Mouse (Mus musculus): ENCODE measurements around the gene Clstn1. TPM values are rescaled to one million over a fixed set of nuclear protein-coding genes. Genes with fewer than 3 reads are reported as not detected.

Clstn1 gene
- polyA plus RNA-seq, 1 experiment: 145 TPM

DNA sequence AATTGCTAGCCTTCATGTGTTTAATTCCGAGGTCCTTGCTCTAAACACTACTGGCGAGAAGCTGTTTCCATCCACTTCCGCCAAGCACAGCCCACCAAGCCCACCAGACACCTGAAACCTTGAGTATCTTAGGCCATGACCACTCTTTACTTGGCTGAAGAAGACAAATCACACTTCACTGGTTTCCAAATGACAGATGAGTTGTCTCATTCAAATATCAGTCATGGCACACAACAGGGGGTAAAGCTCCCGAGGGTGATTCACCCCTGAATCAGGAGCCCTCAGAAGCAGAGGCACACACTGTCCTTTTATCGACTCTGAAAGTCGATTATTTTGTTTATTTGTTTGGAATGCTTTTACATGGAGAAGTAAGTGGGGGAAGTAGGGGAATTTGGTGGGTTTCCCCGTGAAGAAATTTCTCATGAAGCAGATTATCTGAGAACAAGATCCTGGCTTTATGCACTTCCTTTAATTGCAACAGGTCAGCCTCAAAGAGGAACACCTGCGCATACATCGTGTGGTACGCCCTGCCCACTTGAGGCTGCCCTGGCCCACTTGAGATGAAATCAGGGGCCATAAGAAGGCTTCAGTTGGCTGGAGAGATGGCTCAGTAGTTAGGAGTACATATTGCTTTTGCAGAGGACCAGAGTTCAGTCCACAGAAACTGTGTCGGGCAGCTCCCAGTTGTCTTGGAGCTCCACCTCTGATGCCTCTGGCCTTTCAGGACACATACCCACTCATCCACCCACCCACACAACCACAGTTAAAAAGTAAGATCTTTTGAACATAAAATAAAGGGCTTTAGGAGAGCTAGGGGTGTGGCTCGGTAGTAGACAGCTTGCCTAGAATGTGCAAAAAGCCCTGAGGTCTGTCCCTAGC lies 103.8 kb downstream of the Clstn1 start:
- no peak for TF ChIP-seq POLR2A (IDR thresholded peaks at IDR 0.05; ENCODE audit: borderline replicate concordance, extremely low read depth, insufficient read depth, insufficient read length, poor library complexity, severe bottlenecking)
- no peak for TF ChIP-seq CTCF (IDR thresholded peaks at IDR 0.05; ENCODE audit: borderline replicate concordance, extremely low read depth, insufficient read depth, insufficient read length)
- no peak for DNase-seq (ENCODE audit: low read depth)

DNA sequence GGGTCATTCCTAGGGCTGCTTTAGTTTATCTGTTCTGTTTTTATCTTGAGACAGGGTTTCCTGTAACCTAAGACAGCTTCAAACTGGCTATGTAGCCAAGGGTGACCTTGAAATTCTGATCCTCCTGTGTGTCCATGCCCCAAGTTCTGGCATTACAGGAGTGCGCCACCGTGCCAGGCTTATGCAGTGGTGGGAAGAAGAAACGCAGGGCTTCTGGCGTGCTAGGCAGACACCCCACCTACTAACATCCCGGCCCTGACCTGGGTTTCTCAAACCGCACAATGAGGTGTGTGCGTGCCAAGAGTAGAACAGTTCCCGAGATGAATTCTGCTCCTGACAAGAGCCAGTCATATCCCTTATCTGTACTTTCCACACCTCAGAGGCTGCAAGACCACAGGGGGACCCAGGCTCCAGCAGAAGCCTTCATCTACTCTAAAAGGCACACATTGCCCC lies 104.6 kb downstream of the Clstn1 start:
- no peak for TF ChIP-seq POLR2A (IDR thresholded peaks at IDR 0.05; ENCODE audit: borderline replicate concordance, extremely low read depth, insufficient read depth, insufficient read length, poor library complexity, severe bottlenecking)
- no peak for TF ChIP-seq CTCF (IDR thresholded peaks at IDR 0.05; ENCODE audit: borderline replicate concordance, extremely low read depth, insufficient read depth, insufficient read length)

DNA sequence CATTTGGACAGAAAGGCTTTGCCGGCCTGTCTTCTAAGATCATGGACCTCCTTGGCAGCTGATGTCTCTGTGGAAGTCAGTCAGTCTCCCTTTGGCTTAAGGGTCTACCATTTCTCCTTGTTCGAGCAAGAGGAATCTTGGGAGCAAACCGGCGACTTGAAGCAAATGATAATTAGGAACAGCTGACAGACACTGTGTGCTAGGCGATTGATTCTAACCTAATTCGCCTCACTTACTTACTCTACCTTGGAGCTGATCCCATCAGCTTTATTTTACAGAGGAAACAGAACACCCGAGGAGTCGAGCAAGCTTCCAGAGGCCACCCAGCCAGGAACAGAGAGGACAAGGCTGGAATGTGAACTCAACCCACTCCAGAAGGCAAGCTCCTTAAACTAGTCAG lies 105.1 kb downstream of the Clstn1 start:
- no peak for DNase-seq (ENCODE audit: low read depth)
- TF ChIP-seq CTCF (IDR thresholded peaks at IDR 0.05; ENCODE audit: borderline replicate concordance, extremely low read depth, insufficient read depth, insufficient read length): no peak
- TF ChIP-seq POLR2A (IDR thresholded peaks at IDR 0.05; ENCODE audit: borderline replicate concordance, extremely low read depth, insufficient read depth, insufficient read length, poor library complexity, severe bottlenecking): no peak

More for the DNA sequence above, 104.6 kb downstream of the Clstn1 start:
- no peak for DNase-seq (ENCODE audit: low read depth)

DNA sequence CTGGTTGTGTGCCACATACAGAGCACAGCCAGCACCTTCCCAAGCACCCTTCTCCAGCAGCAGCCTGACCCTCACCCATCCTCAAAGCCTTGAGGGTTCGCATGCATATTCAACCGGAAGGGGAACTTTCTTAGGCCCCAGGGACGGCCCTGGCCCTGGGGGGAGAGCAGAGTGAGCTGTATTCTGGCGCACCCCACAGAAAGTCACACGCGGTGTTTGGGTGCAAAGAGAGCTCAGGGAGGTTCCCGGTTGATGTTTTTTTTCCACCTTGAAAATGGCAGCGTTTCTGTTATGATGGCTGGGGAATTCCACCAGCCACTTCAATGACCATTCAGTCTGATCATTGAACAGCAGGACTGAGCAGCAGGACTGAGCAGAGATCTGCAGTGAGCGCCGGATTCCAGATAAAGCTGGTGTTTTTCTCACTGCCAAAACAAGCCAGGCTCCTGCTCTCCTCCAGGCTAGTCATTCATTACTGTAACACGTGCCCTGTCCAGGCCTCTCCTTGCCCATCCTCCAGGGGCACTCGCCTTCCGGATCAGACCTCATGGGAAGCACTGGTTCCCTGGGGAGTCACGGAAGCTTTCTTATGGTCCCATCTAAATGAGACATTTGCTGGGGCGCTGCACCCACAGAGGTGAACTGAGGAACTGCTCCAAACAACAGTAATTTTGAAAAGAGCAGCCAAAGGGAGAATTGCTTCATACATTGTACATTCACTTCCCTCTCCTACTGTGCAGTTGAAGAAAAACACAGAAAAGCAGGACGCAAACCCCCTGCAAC lies 110.1 kb downstream of the Clstn1 start:
- DNase-seq (ENCODE audit: low read depth): peak; percentile 15
- TF ChIP-seq POLR2A (IDR thresholded peaks at IDR 0.05; ENCODE audit: borderline replicate concordance, extremely low read depth, insufficient read depth, insufficient read length, poor library complexity, severe bottlenecking): no peak
- 0 out of 2 replicates have a peak, but pooled peaks have one; percentile 6 for TF ChIP-seq CTCF (IDR thresholded peaks at IDR 0.05; ENCODE audit: borderline replicate concordance, extremely low read depth, insufficient read depth, insufficient read length)

DNA sequence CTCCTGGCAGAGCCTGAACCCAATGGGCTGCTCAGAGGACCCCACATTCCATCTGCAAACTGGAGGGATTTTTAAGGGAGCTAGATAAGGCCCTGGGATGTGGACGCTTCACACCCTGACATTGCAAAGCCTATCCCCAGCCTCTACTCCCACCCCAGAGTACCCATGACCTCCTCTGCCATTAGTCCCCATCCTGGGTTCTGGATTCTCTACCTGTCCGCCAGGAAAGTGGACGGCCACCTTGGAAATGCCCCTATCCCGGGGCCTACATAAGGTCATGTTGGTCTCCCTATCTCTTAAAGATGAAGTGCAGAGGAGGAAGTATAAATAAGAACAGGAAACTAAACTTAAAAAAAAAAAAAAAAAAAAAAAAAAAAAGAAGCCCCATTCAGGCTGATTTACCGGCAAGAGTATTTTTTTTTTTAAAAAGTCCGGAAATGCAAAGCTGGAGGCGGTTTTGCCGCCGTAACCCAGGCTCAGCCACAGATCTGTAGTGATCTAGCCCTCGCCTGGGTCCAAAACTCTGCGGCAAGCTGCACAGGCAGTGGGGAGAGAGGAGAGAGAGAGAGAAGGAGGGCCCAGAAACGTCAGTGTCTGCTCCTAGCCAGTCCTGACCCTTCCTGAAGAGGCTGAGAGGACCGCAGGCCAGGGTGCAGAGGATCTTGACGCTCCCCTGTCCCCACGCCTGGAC lies 111.4 kb downstream of the Clstn1 start:
- TF ChIP-seq POLR2A (IDR thresholded peaks at IDR 0.05; ENCODE audit: borderline replicate concordance, extremely low read depth, insufficient read depth, insufficient read length, poor library complexity, severe bottlenecking): no peak
- TF ChIP-seq CTCF (IDR thresholded peaks at IDR 0.05; ENCODE audit: borderline replicate concordance, extremely low read depth, insufficient read depth, insufficient read length): no peak
- no peak for DNase-seq (ENCODE audit: low read depth)

DNA sequence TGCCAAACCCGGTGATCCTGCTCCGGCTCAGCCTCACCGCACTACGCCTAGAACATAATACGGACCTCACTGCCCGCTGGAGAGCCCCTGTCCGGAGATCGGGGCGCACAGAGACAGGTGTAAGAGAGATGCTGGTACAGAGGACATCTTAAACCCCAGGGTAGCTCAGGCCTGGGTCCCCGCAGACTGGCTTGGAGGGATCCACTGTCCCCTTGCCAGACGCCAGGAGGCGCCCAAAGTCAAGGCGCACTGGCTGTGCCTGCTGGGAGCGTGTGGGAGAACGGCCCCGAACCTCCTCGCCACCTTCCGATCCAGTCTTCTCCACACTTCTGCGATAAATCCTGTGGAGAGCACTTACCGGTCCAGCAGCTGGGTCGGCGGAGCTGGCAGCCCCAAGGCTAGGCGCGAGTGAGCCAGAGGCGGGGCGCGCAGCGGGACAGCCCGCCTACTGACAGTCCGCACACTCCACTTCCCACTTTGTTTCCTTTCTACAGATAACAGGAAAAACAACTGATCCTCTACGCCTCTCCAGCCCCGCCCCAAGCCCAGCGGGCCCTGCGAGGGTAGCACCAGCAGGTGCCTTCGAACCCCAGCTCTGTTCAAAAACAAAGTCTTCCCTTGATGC lies 112.0 kb downstream of the Clstn1 start:
- no peak for TF ChIP-seq POLR2A (IDR thresholded peaks at IDR 0.05; ENCODE audit: borderline replicate concordance, extremely low read depth, insufficient read depth, insufficient read length, poor library complexity, severe bottlenecking)
- peak; percentile 63 for TF ChIP-seq CTCF (IDR thresholded peaks at IDR 0.05; ENCODE audit: borderline replicate concordance, extremely low read depth, insufficient read depth, insufficient read length)
- peak; percentile 73 for DNase-seq (ENCODE audit: low read depth)

Other genes with a start within 250 kb of the Clstn1 start
- 76.5 and 131 TPM in 2 replicates for gene Ube4b, start 159.7 kb upstream of the Clstn1 start, polyA plus RNA-seq (2012; rRNA removed)
- 0.21 TPM in 1 of 2 replicates, not detected in the other for gene Rbp7, start 131.5 kb upstream of the Clstn1 start, polyA plus RNA-seq (2012; rRNA removed)
- not detected in 2 replicates for gene Tmem274, start 109.1 kb upstream of the Clstn1 start, polyA plus RNA-seq (2012; rRNA removed)
- gene Nmnat1, start 101.3 kb upstream of the Clstn1 start, polyA plus RNA-seq (2012; rRNA removed): 7.5 and 9.9 TPM in 2 replicates
- 31.7 and 32.0 TPM in 2 replicates for gene Lzic, start 101.2 kb upstream of the Clstn1 start, polyA plus RNA-seq (2012; rRNA removed)
- 59.0 and 62.8 TPM in 2 replicates for gene Ctnnbip1, start 68.2 kb upstream of the Clstn1 start, polyA plus RNA-seq (2012; rRNA removed)
- gene Pik3cd, start 116.1 kb downstream of the Clstn1 start, polyA plus RNA-seq (2012; rRNA removed): 14.5 and 22.4 TPM in 2 replicates
- gene Tmem201, start 151.6 kb downstream of the Clstn1 start, polyA plus RNA-seq (2012; rRNA removed): 67.6 and 74.0 TPM in 2 replicates
- gene Slc25a33, start 187.8 kb downstream of the Clstn1 start, polyA plus RNA-seq (2012; rRNA removed): 15.0 and 16.1 TPM in 2 replicates

All from brain, embryonic 14.5 days (tissue).